Mouse (Mus musculus): Measurements from ENCODE around the gene Gm17428. TPM values are rescaled to one million over a fixed set of nuclear protein-coding genes. Genes with fewer than 3 reads are reported as not detected.
"Not testable (repeated sequence)": the region's sequence is repeated elsewhere in the genome, so short reads cannot be mapped to it uniquely, and the experiment has no call there.

Gm17428 gene
- polyA plus RNA-seq, 1 experiment from 2014 or later = not detected

DNA sequence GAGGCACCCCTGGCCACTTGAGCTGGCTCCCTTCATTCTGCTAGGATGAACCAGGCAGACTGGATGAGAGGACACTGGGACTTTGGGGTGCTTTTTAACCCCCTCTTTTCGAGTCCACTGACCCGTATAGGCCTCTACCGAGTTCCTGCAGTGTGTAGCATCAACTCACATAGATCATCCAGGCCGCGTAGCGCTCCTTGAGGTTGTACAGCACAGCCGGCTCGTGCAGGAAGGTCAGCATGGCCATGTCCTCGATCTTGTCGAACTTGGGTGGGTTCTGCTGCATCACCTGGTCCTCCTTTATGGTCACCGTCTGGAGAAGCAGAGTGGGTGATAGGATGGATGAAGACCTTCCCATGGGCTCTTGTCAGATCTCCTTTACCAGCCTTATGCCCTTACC, 13.0 kb upstream of the Gm17428 start:
- Histone ChIP-seq H3K27ac (ENCODE audit: low read depth, low read length) (no peak overlapping the region), H3K36me3 (ENCODE audit: control insufficient read depth, insufficient read depth) (no peaks in the 10 kb centered on the region), H3K4me3 (ENCODE audit: low read depth, low read length) (no peak overlapping the region), H3K4me2 (replicated peaks; ENCODE audit: low read depth) (no peak overlapping the region), H3K27me3 (replicated peaks; ENCODE audit: control insufficient read depth, insufficient read depth, low read length) (no peaks in the 10 kb centered on the region), H3K9ac (ENCODE audit: low read depth, low read length) (no peak overlapping the region), H3K4me1 (replicated peaks; ENCODE audit: control insufficient read depth, insufficient read depth, low read length) (no peaks in the 10 kb centered on the region), H3K9me3 (ENCODE audit: control insufficient read depth) (no peaks in the 10 kb centered on the region)
- WGBS = 90% methylated on average over 11 of the region's 11 CpGs
- ATAC-seq = no peak
- TF ChIP-seq CTCF (IDR thresholded peaks at IDR 0.05; ENCODE audit: low read depth) = no peak

DNA sequence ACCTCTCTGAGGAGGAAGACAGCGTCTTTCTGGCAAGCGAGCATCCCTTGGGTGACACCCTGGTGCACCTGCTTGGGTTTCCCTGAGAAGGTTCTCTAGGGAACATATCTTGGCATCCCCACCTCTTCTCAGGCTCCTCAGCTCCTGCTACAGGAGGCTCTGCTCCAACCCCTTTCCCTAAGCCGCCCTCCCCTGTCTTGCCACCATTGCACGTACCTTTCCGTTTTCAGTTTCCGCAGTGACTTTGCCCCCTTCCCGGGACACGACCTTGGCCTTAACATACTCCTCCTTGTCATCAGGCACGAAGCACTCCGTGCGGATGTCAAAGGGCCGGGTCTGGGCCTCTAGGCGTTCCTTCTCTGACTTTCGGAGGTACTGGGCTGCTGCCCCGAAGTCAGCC, 11.7 kb upstream of the Gm17428 start:
- Histone ChIP-seq H3K9me3 (ENCODE audit: control insufficient read depth) (no peaks in the 10 kb centered on the region), H3K4me1 (replicated peaks; ENCODE audit: control insufficient read depth, insufficient read depth, low read length) (no peaks in the 10 kb centered on the region), H3K36me3 (ENCODE audit: control insufficient read depth, insufficient read depth) (no peaks in the 10 kb centered on the region), H3K27me3 (replicated peaks; ENCODE audit: control insufficient read depth, insufficient read depth, low read length) (no peaks in the 10 kb centered on the region), H3K9ac (ENCODE audit: low read depth, low read length) (no peak overlapping the region), H3K4me3 (ENCODE audit: low read depth, low read length) (no peak overlapping the region), H3K4me2 (replicated peaks; ENCODE audit: low read depth) (no peak overlapping the region), H3K27ac (ENCODE audit: low read depth, low read length) (no peak overlapping the region)
- TF ChIP-seq CTCF (IDR thresholded peaks at IDR 0.05; ENCODE audit: low read depth) = no peak
- WGBS = 79% methylated on average over 15 of the region's 15 CpGs
- no peak for ATAC-seq

DNA sequence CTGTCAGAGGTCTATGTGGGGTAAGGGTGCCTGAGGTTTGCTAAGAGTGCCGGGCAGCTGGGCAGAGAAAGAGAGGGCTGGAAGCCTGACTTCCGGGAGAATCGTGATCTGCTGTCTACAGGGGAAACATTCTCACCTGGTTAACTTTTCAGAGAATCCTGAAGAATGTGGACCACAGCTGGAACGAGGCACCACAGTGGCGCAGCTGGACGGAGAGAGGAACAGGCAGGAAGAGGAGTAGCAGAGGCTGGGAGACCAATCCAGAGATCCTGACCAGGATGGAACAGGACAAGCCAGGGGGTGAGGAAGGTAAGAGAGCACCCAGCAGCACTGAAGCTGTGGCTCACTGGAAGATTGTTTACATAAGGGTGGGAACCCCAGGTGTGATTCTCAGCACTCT, 11.1 kb upstream of the Gm17428 start:
- ATAC-seq = no peak
- Histone ChIP-seq H3K27ac (ENCODE audit: low read depth, low read length) (no peak overlapping the region), H3K4me1 (replicated peaks; ENCODE audit: control insufficient read depth, insufficient read depth, low read length) (no peaks in the 10 kb centered on the region), H3K36me3 (ENCODE audit: control insufficient read depth, insufficient read depth) (no peaks in the 10 kb centered on the region), H3K9me3 (ENCODE audit: control insufficient read depth) (no peaks in the 10 kb centered on the region), H3K27me3 (replicated peaks; ENCODE audit: control insufficient read depth, insufficient read depth, low read length) (no peaks in the 10 kb centered on the region), H3K9ac (ENCODE audit: low read depth, low read length) (no peak overlapping the region), H3K4me2 (replicated peaks; ENCODE audit: low read depth) (no peak overlapping the region), H3K4me3 (ENCODE audit: low read depth, low read length) (no peak overlapping the region)
- TF ChIP-seq CTCF (IDR thresholded peaks at IDR 0.05; ENCODE audit: low read depth) = no peak
- 65% methylated on average over 6 of the region's 6 CpGs for WGBS

DNA sequence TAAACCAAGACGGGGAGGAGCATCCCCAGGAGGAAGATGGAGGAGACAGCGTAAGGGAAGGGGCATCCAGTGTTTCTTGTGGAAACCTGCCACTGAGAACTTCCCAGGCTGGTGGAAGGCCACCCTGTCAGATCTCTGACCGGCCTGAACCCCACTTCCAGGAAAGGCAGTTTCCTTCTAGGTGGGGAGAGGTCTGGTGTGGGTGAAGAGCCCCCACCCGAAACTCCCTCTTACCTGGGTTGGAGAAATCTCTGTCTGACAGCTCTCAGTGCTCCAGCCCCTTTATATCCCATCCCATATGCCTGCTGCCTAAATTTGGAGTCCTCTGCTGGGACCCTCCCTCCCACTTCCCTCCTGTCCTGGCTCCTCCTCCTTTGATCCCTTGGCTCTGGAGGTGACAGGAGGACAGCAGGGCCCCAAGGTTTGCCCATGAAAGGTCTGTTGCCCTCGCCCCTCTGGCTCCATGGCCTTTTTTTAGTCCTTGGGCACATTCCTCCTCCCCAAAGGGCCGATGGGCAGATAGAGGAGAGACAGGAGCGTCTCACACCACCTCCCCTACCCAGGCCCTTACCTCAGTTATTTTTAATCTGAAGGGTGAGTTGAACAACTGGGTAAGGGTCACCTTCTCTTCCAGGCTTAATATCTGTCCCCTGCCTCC, 10.3 kb upstream of the Gm17428 start, which contains the start of gene Myh6:
Myh6 (minus strand) TSS at position 608 of the 658 bp plus-strand sequence.
- no peak for TF ChIP-seq CTCF (IDR thresholded peaks at IDR 0.05; ENCODE audit: low read depth)
- 64% methylated on average over 7 of the region's 7 CpGs for WGBS
- H3K4me3 ChIP-seq (ENCODE audit: low read depth, low read length) = no peak within 1 kb of the TSS
- H3K27me3 ChIP-seq (replicated peaks; ENCODE audit: control insufficient read depth, insufficient read depth, low read length) = no peaks in the 10 kb centered on the region
- no peak within 1 kb of the TSS for H3K27ac ChIP-seq (ENCODE audit: low read depth, low read length)
- H3K36me3 ChIP-seq (ENCODE audit: control insufficient read depth, insufficient read depth) = no peaks in the 10 kb centered on the region
- no peak for ATAC-seq
- no peak within 1 kb of the TSS for H3K4me2 ChIP-seq (replicated peaks; ENCODE audit: low read depth)
- H3K4me1 ChIP-seq (replicated peaks; ENCODE audit: control insufficient read depth, insufficient read depth, low read length) = no peaks in the 10 kb centered on the region
- H3K9me3 ChIP-seq (ENCODE audit: control insufficient read depth) = no peaks in the 10 kb centered on the region
- H3K9ac ChIP-seq (ENCODE audit: low read depth, low read length) = no peak within 1 kb of the TSS

DNA sequence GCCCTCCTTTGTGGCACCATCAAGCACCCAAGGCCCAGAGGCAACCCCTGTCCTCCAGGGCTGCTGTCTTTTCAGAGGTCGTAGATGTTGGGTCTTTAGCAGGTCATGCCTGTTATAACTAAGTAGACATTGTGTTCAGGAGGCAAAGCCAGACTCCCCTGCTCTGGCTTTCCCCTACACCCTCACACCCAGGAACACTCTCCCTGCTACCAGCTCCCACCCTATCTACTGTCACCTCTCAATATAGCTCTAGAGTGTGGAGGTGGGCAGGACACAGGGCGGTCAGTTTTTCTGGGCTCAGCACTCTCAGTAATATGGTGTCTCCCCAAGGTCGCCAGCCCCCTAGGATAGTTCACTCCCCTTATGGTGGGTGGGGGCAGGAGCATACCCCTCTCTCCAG, 8.9 kb upstream of the Gm17428 start:
- no peak for TF ChIP-seq CTCF (IDR thresholded peaks at IDR 0.05; ENCODE audit: low read depth)
- H3K27ac ChIP-seq (ENCODE audit: low read depth, low read length) = no peak overlapping the region
- no peaks in the 10 kb centered on the region for H3K27me3 ChIP-seq (replicated peaks; ENCODE audit: control insufficient read depth, insufficient read depth, low read length)
- no peaks in the 10 kb centered on the region for H3K36me3 ChIP-seq (ENCODE audit: control insufficient read depth, insufficient read depth)
- H3K9me3 ChIP-seq (ENCODE audit: control insufficient read depth) = no peaks in the 10 kb centered on the region
- H3K4me3 ChIP-seq (ENCODE audit: low read depth, low read length) = no peak overlapping the region
- no peaks in the 10 kb centered on the region for H3K4me1 ChIP-seq (replicated peaks; ENCODE audit: control insufficient read depth, insufficient read depth, low read length)
- WGBS = 89% methylated on average over 3 of the region's 3 CpGs
- H3K4me2 ChIP-seq (replicated peaks; ENCODE audit: low read depth) = no peak overlapping the region
- no peak overlapping the region for H3K9ac ChIP-seq (ENCODE audit: low read depth, low read length)
- ATAC-seq = no peak

DNA sequence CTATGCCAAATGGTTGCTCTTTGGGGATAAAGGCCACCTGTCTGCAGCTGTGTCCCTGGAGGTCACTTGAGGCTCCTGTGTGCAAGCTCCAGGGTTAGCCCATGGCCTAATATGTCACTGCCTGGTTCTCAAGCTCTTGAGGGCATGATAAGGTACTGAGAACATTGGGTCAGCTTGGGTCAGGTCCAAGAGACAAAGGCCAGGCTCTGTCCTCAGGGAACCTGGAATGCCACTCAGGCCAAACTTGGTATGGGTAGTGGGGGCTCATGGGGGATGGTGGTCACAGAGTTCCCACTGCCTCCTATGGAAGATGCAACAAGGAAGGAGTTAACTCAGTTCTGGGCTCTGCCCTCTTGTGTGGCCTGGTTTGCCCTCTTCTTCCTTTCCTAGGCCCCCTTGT, 8.4 kb upstream of the Gm17428 start:
- ATAC-seq = no peak
- Histone ChIP-seq H3K9me3 (ENCODE audit: control insufficient read depth) (no peaks in the 10 kb centered on the region), H3K36me3 (ENCODE audit: control insufficient read depth, insufficient read depth) (no peaks in the 10 kb centered on the region), H3K9ac (ENCODE audit: low read depth, low read length) (no peak overlapping the region), H3K4me3 (ENCODE audit: low read depth, low read length) (no peak overlapping the region), H3K27me3 (replicated peaks; ENCODE audit: control insufficient read depth, insufficient read depth, low read length) (no peaks in the 10 kb centered on the region), H3K27ac (ENCODE audit: low read depth, low read length) (no peak overlapping the region), H3K4me2 (replicated peaks; ENCODE audit: low read depth) (no peak overlapping the region), H3K4me1 (replicated peaks; ENCODE audit: control insufficient read depth, insufficient read depth, low read length) (no peaks in the 10 kb centered on the region)
- no peak for TF ChIP-seq CTCF (IDR thresholded peaks at IDR 0.05; ENCODE audit: low read depth)

DNA sequence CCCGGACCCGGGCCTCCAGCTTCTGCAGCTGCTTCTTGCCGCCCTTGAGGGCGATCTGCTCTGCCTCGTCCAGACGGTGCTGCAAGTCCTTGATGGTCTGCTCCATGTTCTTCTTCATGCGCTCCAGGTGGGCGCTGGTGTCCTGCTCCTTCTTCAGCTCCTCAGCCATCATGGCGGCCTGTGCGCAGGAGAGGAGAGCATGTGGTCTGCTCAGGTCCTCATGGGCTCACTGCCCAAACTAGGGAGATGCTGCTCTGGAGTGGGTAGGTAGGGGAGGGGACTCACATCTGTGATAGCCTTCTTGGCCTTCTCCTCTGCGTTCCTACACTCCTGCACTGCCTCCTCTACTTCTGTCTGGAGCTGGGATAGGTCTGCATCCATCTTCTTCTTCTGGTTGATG, 3.9 kb upstream of the Gm17428 start:
- not testable (repeated sequence) for H3K4me2 ChIP-seq (replicated peaks; ENCODE audit: low read depth); H3K4me3 ChIP-seq (ENCODE audit: low read depth, low read length); H3K36me3 ChIP-seq (ENCODE audit: control insufficient read depth, insufficient read depth); ATAC-seq; H3K4me1 ChIP-seq (replicated peaks; ENCODE audit: control insufficient read depth, insufficient read depth, low read length); H3K9ac ChIP-seq (ENCODE audit: low read depth, low read length); H3K9me3 ChIP-seq (ENCODE audit: control insufficient read depth); H3K27me3 ChIP-seq (replicated peaks; ENCODE audit: control insufficient read depth, insufficient read depth, low read length); H3K27ac ChIP-seq (ENCODE audit: low read depth, low read length)
- WGBS = 79% methylated on average over 6 of the region's 11 CpGs
